Mouse (Mus musculus) left cerebral cortex, postnatal 14 days (tissue): ENCODE results near the gene Sf3b3. TPM values are rescaled to one million over a fixed set of nuclear protein-coding genes. Genes with fewer than 3 reads are reported as not detected.

Experiments used
- DNase-seq, 2 experiments: peaks; one replicate each; pipeline ENCODE4 v3.0.0; 2021 to 2022; ENCODE audit warnings: low spot score in 2 of 2, mixed read lengths in 1 of 2
- intact Hi-C: fragments of 180-260 bp; cut with DNase I; formaldehyde crosslinking; loops from one replicate; pipeline ENCODE4 v1.15.1; 2025
- total RNA-seq, 2 experiments: library from RNA; stranded (reverse); gene quantifications; 2 replicates each; pipeline ENCODE4 v1.2.3; 2021

Gene Sf3b3
- total RNA-seq, 2 experiments from 2014 or later = 53.9 to 54.6 TPM

DNA sequence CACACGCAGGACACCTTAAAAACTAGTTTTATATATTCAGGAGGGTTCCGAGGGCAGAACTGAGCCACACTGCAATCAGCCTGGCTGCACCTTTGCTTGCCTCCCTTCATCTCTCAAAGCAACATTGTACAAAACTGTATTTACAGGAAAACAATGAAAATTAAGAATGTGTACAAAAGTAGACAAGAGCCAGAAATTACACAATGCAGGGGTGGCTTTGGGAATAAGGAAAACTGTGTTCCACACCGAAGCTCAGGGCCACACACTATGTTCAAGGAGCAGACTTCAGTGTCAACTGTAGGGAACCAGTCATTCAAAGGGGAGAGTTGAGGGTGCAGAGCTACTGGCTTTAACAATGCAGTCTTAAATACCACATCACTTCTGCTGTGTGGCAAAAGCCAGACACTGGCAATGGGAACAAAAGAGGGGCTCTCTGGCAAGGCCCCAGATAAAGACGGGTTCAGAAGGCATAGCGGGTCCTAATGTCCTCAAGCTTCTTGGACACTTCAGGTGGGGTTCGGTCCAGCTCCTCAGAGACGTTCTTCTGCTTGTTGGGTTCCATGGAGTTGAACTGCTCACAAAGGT, 36.0 kb downstream of the Sf3b3 start:
- DNase-seq = no peak
- intact Hi-C loops = no loop called here

DNA sequence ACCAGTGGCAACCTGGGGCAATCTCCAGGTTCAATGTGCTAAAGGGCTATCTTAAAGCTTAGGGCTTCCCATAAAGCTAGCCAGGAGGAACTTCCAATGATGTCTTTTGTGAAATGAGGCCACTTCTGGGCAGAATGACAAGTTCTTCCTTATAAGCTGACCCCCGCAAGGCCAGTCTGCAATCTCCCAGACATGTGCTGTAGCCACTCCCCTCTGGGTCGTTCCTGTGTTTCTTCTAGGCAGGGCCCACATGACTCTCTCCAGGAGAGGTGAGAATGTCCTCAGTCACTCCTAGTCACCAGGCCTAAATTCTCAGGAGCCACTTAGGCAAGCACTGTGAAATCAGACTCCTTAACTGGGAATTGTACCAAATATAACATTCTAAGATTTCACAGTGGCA, 36.8 kb downstream of the Sf3b3 start:
- no peak for DNase-seq
- intact Hi-C loops = loop anchor here (5.0 kb wide), 1 partner anchor 58 kb away; no protein-coding TSS in a partner anchor

DNA sequence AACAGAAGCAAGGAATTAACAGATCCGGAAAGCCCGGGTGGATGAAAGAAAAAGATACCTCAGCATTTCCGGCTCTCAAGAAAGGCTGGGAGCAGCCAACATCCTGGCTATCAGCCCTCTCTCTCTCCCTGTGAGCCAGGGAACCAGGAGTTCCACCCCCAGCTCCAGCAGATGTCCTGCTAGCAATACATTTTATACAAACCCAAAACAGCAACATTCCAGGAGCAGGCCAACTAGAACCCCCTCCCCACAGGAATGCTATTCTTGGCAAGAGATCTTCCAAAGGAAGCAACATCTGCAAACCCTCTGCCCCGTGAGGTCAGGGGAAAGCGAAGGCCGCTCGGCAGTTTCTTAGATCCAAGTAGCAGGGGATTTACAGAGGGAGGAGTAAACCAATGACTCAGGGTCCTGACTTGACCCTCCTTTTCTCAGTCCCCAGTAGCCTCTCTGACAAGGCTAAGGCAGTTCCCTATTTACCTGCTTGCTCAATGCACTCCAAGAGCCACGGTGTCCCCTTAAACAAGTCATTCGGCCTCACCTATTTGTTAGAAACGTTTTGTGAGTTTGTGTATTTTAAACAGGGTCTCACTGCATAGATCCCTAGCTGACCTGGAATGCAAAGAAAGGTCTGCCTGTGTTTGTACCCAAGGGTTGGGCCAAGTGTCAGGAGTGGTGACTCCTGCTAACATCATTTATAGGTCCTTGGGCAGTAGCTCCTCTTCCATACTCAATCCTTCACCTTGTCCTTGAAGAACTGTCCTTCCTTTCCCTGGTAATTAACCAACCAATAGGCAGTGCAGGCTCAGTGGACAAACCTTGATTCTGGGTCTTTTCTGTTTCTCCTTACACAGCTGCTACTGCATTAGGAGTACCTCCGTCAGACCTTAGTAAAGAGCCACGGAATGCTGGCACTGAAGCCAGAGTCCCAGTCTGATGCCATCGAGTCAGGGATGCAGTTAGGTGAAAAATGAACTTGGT, 37.8 kb downstream of the Sf3b3 start:
- intact Hi-C loops = loop anchor here (5.0 kb wide), 1 partner anchor 56 kb away; no protein-coding TSS in a partner anchor
- peak; percentile 44 to 48 for DNase-seq

DNA sequence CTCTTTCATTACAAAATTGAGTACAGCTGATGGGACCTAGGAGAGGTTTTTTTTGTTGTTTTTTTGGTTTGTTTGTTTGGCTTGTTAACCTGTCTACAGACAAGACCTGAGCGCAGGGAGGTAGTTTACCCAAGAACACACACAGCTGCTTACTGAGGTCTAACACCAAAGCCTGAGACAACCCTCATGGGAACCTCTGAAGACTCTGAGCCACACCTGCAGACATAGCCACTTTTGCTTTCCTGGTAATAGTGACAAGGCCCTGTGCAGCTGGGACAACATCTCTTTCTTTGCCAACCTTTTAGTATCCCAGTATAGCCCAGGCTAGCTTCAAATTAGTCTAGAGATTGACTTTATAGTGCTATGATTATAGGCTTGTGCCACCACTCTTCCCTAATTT, 40.4 kb downstream of the Sf3b3 start:
- no peak for DNase-seq
- intact Hi-C loops = loop anchor here (5.0 kb wide), 1 partner anchor 54 kb away; no protein-coding TSS in a partner anchor

DNA sequence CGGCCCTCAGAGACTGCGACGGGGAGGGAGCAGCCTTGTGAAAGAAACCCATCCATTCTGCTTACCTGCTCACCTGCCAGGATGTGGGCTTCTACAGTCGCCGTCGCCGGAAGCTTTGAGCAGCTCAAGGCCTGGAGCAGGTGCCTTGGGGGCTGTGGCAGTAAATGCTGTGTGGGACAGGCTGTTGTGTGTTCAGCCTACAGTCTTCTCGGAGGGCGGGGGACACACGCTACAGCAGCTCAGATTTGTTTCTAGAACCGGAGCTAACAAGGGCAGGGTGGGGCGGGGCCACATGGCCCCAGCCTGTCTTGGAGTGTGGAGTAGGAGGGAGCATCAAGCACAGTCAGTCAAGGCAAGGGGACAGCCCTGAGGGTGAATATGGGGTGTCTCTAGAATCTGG, 40.9 kb downstream of the Sf3b3 start, which contains the start of gene Il34:
TSS of gene Il34 (minus strand) at position 256 of the 400 bp plus-strand sequence.
- intact Hi-C loops = loop anchor here (5.0 kb wide), 1 partner anchor 53 kb away; no protein-coding TSS in a partner anchor
- DNase-seq = no peak

DNA sequence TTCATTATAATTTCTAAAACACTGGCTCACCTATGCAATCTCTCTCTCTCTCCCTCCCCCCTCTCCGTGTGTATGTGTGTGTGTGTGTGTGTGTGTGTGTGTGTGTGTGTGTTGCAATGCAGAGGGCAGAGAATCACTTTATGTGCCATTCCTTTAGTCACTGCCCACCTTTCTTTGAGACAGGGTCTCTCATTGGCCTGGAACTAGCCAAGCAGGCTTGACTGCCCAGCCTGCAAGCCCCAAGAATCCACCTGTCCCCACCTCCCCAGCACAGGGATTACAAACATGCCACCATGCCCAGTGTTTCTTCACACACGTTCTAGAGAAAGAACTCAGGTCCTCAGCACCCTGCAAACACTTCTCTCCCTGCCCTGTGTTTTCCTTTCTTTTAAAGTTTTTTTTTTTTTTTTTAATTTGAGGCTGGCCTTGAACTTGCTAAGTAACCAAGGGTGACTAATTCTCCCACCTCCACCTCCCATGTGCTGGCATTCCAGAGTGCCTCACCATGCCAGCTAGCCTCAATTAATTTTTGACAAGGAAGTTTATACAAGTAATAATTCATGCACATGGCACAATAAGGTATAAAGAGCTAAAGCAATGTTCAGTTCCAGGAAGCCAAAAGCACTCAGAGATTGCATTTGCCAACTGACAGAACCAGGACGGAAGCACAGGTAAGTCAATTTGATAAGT, 41.6 kb downstream of the Sf3b3 start:
- intact Hi-C loops = loop anchor here (5.0 kb wide), 1 partner anchor 53 kb away; no protein-coding TSS in a partner anchor

DNA sequence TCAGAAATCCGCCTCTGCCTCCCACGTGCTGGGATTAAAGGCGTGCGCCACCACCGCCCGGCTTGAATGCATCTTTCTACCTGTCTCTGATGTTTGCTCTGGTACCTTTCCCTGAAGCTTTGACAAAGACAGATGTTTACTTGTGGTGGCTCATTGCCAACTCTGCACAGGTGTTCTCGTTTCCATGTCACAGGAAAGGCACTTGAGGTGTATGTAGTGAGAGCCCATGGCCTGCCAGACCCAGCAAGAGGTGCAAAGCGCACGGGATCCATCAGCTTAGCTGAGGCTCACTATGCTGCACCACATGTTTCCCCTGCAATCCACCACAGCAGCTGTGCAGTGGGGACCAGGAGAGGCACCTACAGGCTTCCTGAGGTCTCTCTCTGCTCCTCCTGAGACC, 42.7 kb downstream of the Sf3b3 start:
- no peak for DNase-seq
- intact Hi-C loops = no loop called here

More for the DNA sequence above, 41.6 kb downstream of the Sf3b3 start:
- DNase-seq = no peak

DNA sequence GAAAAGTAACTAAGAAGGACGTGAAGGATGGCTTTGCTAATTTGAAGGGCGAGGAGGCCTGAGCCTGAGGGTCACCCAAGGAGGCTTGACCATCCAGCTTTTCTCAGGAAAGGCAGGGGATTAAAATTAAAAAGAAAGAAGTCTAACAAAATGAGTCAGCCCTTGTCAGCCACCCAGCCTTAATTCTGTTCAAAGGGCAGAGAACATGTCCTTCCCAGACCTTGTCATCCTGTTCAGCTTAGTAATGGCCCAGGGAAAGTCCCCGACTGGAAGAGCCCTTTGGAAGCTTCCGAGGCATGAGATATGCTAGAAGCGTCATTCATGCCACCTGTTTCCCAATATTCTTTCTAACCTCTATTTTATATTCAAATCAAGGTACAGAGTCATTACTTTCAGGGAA, 43.6 kb downstream of the Sf3b3 start:
- intact Hi-C loops = no loop called here
- DNase-seq = no peak

DNA sequence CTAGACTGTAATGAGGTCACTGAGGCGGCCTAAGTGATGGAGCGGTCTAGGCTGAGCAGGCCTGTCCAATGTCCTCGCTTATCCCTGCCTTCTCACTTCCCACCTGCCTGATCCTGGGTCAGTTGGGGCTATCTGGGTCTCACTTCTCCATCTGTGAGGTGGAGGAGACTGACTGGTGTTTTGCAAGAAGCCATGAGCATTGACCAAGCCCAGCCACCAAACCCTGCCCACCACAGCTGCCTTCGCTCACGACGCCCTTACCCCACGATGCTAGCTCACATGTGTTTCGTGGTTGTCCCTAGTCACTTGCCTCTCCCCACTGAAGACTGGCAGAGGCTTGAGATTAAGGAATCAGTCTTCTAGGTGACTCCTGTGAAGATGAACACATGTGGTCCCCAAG, 49.5 kb downstream of the Sf3b3 start:
- DNase-seq = no peak
- intact Hi-C loops = no loop called here

DNA sequence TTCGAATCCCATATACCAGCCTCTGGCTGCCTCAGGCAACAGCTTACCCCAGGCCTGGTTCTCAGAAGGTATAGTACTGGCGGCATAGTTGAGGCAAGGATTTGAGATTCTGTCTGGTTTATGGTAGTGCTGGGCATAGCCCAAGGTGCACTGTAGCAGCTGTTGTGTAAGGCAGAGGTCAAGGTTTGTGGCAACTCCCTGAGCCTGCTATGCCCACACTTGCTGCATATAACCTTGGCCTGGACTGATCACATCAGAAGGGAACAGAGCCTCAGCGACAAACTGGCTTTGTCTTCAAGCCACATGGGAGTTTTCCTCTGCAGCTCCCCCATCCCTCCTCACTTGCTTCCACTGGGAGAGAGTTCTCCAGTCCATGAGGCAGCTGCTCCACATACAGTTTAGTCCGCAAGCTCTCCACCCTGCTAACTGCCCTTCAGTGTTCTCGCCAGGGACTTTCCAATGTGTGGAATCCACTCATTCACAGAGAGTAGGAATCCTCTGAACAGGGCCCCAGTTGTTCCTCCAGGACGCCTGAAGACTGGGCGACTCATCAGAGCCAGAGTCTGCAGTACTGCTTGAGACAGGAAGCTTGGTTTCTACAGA, 52.1 kb downstream of the Sf3b3 start:
- intact Hi-C loops = no loop called here
- DNase-seq = no peak

DNA sequence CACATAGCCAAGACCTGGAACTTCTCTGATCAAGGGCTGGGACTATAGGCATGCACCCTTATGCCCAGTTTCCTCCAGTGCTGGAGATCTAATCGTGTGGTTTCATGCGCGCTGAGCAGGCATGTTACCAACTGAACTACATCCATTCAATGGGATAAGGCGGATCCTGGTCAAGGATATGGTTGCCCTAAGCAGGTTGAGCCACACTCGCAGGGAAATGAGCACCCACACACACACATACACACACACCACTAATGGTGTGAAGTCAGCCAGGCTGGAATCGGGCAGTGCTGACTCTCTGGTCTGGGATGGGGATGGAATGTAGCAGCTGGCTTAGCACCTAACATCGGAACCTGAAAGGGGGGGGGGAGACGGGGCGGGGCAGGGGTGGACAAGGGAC, 52.7 kb downstream of the Sf3b3 start:
- DNase-seq = no peak
- intact Hi-C loops = no loop called here

DNA sequence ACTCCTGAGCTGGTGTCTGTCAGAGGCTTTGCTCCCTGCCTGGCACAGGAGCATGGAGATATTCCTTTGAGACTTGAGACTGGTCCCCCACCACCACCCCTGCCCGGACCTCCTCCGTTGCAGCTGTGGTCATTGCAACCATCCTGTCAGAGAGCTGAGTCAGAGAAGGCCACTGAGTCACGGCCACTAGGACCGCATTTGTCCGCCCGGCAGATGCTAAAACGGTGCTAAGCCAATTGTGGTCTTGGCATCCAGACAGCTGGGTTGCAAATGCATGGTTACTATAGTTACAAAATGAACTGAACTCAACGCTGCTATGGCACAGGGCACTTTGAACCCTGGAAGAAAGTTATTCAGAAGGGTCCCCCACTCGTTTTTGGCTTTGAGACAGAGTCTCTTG, 53.1 kb downstream of the Sf3b3 start:
- intact Hi-C loops = no loop called here
- no peak for DNase-seq

DNA sequence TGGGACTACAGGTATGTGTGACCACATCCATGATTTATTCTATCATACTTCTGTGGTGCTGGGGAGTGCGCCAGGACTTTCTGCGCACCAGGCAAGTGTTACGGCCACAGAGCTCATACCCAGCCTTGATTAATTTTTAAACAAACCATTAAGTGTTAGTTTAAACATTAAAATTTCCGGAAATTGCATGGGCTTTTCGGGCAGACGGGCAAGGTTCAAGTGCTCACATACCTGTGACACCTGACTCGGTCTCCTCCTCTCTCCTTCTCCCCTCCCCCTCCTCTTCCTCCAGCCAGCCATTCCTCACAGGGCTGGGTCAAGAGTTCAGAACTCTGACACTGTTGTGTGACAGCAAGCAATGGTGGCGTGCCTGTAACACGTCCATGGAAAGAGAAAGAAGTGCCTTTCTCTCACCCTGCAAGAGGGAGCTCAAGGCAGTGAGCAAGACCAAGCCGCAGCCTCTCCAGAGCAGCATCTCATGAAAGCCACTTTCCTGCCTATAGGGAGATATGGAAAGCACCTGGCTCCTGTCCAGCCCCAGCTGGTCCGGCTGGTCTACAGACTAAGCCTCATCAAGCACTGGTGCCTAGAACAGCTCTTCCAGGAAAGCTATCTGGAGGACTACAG, 53.9 kb downstream of the Sf3b3 start:
- DNase-seq = peak; percentile 41 to 49
- intact Hi-C loops = no loop called here

DNA sequence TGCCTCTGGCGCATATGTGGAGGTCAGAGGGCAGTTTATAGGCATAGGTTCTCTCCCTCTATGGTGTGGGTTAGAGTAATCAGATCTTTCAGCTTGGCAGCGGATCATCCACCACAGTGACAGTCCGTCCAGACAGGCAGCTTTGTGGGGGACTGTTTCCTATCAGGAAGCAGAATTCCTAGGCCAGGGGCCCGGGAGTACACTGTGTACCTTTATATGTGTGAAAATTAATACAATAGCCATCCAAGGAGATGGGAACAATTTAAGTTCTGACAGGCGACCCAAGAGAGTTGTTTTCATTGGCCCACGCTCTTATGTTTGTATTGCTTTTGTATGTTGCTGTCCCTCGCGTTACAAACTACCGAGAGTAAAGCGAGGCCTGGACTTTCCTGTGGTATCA, 55.4 kb downstream of the Sf3b3 start:
- intact Hi-C loops = no loop called here
- DNase-seq = no peak

DNA sequence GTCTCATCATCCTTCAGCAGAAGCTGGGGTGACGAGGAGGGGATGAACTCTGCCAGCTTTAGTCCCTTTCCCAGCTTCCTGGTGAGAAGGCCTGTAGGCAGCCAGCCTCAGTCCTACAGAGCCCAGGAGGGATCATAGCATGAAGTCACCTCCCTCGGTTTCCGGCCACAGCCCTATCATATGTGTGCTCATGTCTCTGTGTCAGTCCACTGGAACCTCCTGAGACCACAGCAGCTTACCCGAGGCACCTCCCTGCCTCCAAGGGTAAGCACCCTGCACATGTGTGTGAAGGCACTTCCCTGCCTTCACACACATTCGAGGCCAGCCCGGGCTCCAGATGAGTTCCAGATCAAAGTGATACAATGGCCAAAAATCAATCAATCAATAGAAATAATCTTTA, 56.3 kb downstream of the Sf3b3 start:
- intact Hi-C loops = no loop called here
- DNase-seq = no peak

DNA sequence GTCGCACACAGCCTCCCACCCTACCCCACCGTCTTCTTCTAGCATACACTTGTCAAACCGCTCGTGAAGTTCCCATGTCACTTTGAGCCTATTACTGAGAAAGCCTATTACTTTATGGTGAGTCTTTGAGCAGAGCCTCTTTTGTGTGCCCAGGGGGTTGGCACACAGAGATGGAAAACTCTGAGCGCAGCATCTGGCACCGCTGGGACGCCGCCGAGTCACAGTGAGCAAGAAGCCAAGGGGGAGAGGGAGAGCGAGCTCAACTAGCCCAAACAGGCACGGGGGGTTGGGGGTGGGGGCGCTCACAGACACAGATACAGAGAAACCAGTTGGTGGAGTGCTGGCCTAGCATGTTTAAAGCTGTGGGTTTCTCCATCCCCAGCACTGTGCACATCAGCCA, 57.0 kb downstream of the Sf3b3 start:
- intact Hi-C loops = no loop called here
- DNase-seq = no peak

DNA sequence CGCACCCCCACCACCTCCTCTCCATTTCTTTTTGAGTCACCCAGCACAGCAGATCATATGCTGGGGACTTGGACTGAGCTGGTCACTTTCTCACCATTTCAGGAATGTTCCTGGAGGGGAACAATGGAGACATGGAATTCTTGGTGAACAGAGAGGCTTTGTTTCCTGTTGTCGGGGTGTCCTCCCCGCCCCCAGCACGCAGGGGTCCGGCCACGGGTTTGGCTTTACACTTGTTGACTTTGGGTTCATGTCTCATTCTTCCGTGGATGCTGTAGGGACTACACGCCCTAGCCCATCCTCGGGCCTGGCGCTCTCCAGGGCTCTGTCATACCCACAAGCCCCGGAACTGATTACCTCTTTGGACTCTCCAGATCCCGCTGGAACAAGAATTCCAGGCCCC, 57.6 kb downstream of the Sf3b3 start:
- no peak for DNase-seq
- intact Hi-C loops = no loop called here

DNA sequence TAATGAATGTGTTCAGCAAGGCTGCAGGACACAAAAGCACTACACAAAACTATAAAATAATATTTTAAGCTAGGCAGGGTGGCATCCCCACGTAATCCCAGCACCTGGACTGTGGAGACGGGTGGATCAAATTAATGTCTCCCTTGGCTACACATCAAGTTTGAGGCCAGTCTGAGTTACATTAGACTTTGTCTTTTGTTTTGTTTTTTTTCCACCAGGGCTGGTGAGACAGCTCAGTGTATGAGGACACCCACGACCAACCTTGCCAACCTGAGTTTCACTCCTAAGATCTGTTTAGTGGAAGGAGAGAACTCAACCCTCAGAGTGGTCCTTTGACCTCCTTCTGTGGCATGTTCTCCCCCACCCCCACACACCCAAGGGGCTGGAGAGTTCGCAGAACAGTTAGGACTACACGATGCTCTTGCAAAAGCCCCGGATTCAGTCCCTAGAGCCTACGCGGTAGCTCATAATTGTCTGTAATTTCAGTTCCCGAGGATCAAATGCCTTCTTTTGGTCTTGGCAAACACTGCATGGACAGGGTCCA, 59.1 kb downstream of the Sf3b3 start:
- no peak for DNase-seq
- intact Hi-C loops = no loop called here

DNA sequence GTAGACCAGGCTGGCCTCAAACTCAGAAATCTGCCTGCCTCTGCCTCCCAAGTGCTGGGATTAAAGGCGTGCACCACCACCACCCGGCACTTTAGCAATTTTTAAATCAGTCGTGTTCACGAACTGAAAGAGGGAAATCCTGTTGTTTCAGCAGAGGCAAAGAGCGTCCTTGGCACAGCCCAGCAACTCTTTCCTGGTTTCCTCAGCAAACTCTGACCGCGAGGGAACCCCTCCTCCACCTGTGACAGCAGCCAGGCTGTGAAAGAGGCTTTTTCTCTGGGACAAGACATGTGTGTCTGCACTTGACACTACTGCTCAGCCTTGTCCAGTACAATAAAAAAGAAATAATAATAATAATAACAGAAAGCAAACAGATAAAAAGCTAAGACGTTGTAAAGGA, 59.7 kb downstream of the Sf3b3 start:
- intact Hi-C loops = no loop called here
- no peak for DNase-seq
